Mouse (Mus musculus): ENCODE results near the gene Smyd3. TPM values are rescaled to one million over a fixed set of nuclear protein-coding genes. Genes with fewer than 3 reads are reported as not detected.

The Smyd3 gene
- polyA plus RNA-seq, 1 experiment, result 12.6 TPM

DNA sequence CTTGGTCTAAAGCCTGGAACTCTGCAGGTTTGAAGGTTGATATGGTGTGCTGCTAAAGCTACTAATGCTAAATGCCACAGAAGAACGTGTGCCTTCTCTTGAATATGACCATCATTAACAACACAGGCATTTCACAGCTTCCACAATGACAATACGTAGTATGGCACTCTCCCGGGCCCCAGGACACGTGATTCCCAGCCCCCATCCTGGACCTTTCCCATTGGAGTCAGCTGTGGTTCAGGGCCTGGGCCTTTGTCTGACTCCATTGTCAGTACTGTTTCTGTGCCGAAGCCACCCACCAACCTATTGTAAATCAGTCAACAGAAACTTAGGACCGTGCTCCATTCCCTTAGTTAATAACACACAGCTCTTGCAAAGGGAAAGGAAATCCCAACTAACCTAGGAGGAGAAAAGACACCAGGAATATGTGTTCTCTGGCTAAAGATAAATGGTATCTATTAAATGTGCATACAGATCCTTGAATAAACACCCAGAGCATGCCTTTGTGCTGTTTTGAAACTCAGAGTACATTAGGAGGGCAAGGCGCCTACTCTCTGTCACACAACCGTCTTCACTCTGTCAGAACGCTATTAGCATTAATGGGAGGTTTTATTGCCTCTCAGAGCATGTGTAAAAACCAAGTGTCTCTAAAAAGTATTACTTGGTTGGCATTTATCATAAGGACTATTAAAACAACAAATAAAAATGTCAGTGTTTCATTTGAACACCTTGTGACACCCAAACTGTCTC, 397.4 kb downstream of the Smyd3 start:
- no peak for TF ChIP-seq POLR2A (IDR thresholded peaks at IDR 0.05; ENCODE audit: borderline replicate concordance, extremely low read depth, insufficient read depth, insufficient read length, poor library complexity, severe bottlenecking)
- no peak for DNase-seq (ENCODE audit: low read depth)

DNA sequence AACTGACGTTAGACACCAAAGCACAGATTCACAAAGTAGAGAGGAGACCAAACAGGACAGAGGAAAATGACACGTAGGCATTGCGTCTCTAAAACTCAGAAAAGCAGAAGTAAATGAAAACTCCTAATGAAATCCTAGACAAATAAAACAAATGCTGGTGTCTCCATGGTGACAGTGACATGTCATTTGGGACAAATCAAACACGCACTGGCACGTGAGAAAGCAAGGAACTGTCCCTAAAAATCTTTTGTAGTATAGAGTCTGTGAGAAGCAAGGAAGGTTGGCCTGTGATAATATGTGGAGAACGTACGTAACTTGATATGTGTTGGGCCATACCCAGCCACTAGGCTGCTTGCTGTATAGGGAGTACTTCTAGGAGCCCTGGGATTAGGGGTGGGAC, 399.2 kb downstream of the Smyd3 start:
- TF ChIP-seq POLR2A (IDR thresholded peaks at IDR 0.05; ENCODE audit: borderline replicate concordance, extremely low read depth, insufficient read depth, insufficient read length, poor library complexity, severe bottlenecking) (no peak), CTCF (IDR thresholded peaks at IDR 0.05; ENCODE audit: borderline replicate concordance, extremely low read depth, insufficient read depth, insufficient read length) (no peak)
- no peak for DNase-seq (ENCODE audit: low read depth)

GRCm38 (mm10) chr1:179116729-179117663, 400.8 kb downstream of the Smyd3 start:
- TF ChIP-seq POLR2A (IDR thresholded peaks at IDR 0.05; ENCODE audit: borderline replicate concordance, extremely low read depth, insufficient read depth, insufficient read length, poor library complexity, severe bottlenecking), result no peak
- no peak for TF ChIP-seq CTCF (IDR thresholded peaks at IDR 0.05; ENCODE audit: borderline replicate concordance, extremely low read depth, insufficient read depth, insufficient read length)
- no peak for DNase-seq (ENCODE audit: low read depth)

DNA sequence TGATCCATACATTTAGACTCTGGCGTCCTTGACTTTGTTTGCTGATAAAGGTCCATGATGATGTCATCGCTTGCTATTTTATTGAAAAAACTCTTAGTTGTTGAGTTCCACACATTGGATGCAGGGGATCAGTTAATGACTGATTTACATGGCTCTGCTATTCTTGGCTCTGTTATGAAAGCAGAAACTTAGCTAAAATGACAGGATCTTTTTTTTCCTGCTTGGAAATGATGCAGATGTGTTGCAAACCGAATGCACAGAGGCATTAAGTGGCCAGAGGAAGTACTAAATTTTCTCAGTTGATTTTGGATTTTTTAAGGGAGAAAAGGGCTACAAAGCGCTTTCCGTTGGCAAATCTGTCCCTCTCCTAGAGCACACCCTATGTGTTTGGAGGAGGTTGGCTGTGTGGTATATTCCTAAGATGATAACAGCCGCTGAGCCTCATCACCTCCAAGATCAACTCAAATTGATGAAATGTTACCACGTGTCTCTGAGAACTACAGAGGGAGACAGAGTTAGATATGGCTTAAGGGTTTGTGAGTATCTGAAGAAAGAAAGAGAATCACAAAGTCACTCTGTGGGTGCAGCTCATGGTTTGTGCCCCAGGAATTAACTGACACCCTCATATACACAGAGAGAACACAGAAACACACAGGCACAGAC, 402.9 kb downstream of the Smyd3 start:
- DNase-seq (ENCODE audit: low read depth), result no peak
- TF ChIP-seq CTCF (IDR thresholded peaks at IDR 0.05; ENCODE audit: borderline replicate concordance, extremely low read depth, insufficient read depth, insufficient read length) (no peak), POLR2A (IDR thresholded peaks at IDR 0.05; ENCODE audit: borderline replicate concordance, extremely low read depth, insufficient read depth, insufficient read length, poor library complexity, severe bottlenecking) (no peak)

GRCm38 (mm10) chr1:179114385-179114784, 403.5 kb downstream of the Smyd3 start:
- DNase-seq (ENCODE audit: low read depth), result no peak
- no peak for TF ChIP-seq POLR2A (IDR thresholded peaks at IDR 0.05; ENCODE audit: borderline replicate concordance, extremely low read depth, insufficient read depth, insufficient read length, poor library complexity, severe bottlenecking)
- no peak for TF ChIP-seq CTCF (IDR thresholded peaks at IDR 0.05; ENCODE audit: borderline replicate concordance, extremely low read depth, insufficient read depth, insufficient read length)

DNA sequence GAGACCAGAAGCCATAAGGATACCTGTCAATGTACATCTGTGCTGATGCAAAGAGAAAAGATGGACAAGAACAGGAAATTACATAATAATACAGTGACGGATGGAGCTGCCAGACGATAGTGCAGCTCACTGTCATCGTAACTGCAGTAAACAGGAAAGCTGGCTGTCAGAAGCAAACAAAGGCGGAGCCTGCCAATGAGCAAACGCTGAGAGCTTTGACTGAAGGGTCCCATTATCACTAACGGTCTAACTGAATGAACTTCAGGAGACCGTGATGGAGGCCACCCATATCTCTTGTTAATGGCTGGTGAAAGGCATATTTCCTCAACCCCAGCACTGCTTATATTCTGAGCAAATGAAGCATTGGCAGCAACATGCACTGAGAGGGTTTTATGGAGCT, 409.1 kb downstream of the Smyd3 start:
- DNase-seq (ENCODE audit: low read depth), result peak; percentile 73
- TF ChIP-seq CTCF (IDR thresholded peaks at IDR 0.05; ENCODE audit: borderline replicate concordance, extremely low read depth, insufficient read depth, insufficient read length) (no peak), POLR2A (IDR thresholded peaks at IDR 0.05; ENCODE audit: borderline replicate concordance, extremely low read depth, insufficient read depth, insufficient read length, poor library complexity, severe bottlenecking) (no peak)

GRCm38 (mm10) chr1:179107761-179108694, 409.8 kb downstream of the Smyd3 start:
- TF ChIP-seq CTCF (IDR thresholded peaks at IDR 0.05; ENCODE audit: borderline replicate concordance, extremely low read depth, insufficient read depth, insufficient read length) (no peak), POLR2A (IDR thresholded peaks at IDR 0.05; ENCODE audit: borderline replicate concordance, extremely low read depth, insufficient read depth, insufficient read length, poor library complexity, severe bottlenecking) (no peak)
- DNase-seq (ENCODE audit: low read depth), result peak; percentile 23

DNA sequence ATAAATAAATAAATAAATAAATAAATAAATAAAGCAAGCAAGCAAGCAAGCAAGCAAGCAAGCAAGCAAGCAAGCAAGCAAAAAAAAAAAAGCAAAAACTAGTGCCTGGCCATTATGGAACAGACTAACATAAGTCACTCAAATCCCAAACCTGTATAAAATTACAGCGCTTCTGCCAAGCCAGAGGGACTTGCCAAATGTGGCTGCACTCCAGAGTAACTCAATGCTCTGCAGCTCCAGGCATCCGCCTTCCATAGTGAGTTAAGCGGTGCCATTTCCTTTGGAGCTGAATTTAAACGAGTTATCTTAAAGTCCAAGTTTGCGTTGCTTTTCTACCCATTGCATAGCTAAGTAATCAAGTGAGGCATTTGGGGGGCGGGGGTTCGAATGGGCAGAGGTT, 410.6 kb downstream of the Smyd3 start:
- DNase-seq (ENCODE audit: low read depth), result peak; percentile 82
- no peak for TF ChIP-seq CTCF (IDR thresholded peaks at IDR 0.05; ENCODE audit: borderline replicate concordance, extremely low read depth, insufficient read depth, insufficient read length)
- no peak for TF ChIP-seq POLR2A (IDR thresholded peaks at IDR 0.05; ENCODE audit: borderline replicate concordance, extremely low read depth, insufficient read depth, insufficient read length, poor library complexity, severe bottlenecking)

- no peak for TF ChIP-seq CTCF (IDR thresholded peaks at IDR 0.05; ENCODE audit: borderline replicate concordance, extremely low read depth, insufficient read depth, insufficient read length)
- no peak for TF ChIP-seq POLR2A (IDR thresholded peaks at IDR 0.05; ENCODE audit: borderline replicate concordance, extremely low read depth, insufficient read depth, insufficient read length, poor library complexity, severe bottlenecking)
- peak; percentile 95 for DNase-seq (ENCODE audit: low read depth)
These were observed 411.1 kb downstream of the Smyd3 start for GRCm38 (mm10) chr1:179106702-179107145.

DNA sequence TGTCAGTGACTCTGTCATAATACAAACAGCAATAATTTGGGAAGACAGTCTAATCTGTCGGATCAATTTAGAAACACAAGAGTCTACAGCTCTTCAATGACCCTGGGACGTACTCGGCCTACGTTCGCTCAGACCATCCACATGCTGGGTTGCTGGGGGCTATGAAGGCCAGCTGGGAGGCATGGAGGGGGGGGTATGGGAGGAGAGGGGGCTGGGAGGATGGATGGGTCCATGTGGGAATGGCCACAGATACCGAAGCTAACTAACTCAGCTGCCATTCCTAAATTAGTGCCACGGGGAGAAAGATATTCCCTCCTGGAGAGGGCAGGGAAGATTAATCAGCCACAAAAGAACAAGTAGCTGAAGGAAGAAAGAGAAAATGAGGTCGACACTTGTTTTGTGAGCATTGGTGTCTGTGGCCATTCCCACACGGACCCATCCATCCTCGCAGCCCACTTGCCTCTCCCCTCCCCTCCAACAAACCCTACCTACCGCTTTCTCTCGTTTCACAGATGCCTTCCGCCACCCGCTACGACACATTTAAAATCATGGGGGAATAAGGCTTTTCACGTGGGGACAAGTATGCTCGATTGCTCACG, 411.6 kb downstream of the Smyd3 start:
- no peak for TF ChIP-seq CTCF (IDR thresholded peaks at IDR 0.05; ENCODE audit: borderline replicate concordance, extremely low read depth, insufficient read depth, insufficient read length)
- no peak for TF ChIP-seq POLR2A (IDR thresholded peaks at IDR 0.05; ENCODE audit: borderline replicate concordance, extremely low read depth, insufficient read depth, insufficient read length, poor library complexity, severe bottlenecking)
- DNase-seq (ENCODE audit: low read depth), result no peak
